ENCODE assay signal across 20 mouse cellular contexts in genomic region chr11:35598732-35599131, GRCm38 (mm10).
A peak's percentile ranks its signal among the peaks of the same experiment; 100 is the strongest.
DNase-seq lines count a peak whose midpoint lies in the region; ATAC-seq and TF ChIP-seq lines count a peak whose summit lies in the region.
"Had no signal": no experiment of that assay in that cellular context is flagged by ENCODE, and none has a peak within 500 bp of the region (broad histone marks: within the 10 kb centered on the region; RNA-seq: fewer than 3 reads in every experiment).

No protein-coding gene starts in this region.

- H3K9me3 ChIP-seq in hindbrain, embryonic 10.5 days, result no peaks in the 10 kb centered on the region
- H3K9me3 ChIP-seq in hindbrain, postnatal 0 days (ENCODE audit: low read length), result no peaks in the 10 kb centered on the region
- H3K9me3 ChIP-seq in hindbrain, embryonic 12.5 days (replicated peaks), result no peaks in the 10 kb centered on the region
- H3K9me3 ChIP-seq in hindbrain, embryonic 15.5 days, result no peaks in the 10 kb centered on the region
- H3K9me3 ChIP-seq: embryonic facial prominence, embryonic 12.5 days; heart, embryonic 12.5 days; megakaryocyte, embryonic 14.5 days had no signal

- no peak for TF ChIP-seq CTCF in hindbrain, postnatal 0 days (IDR thresholded peaks at IDR 0.05; ENCODE audit: low read depth)
- TF ChIP-seq CTCF in layer of hippocampus, adult 2 months (conservative IDR thresholded peaks at IDR 0.05), result no peak

- peaks cover 8% of the 10 kb centered on the region; the same call in 1 of the 2 replicates for H3K27me3 ChIP-seq in hindbrain, embryonic 10.5 days (ENCODE audit: insufficient read depth, poor library complexity, severe bottlenecking)
- H3K27me3 ChIP-seq in hindbrain, postnatal 0 days (ENCODE audit: insufficient read depth, low read length), result no peaks in the 10 kb centered on the region
- no peaks in the 10 kb centered on the region for H3K27me3 ChIP-seq in hindbrain, embryonic 12.5 days
- H3K27me3 ChIP-seq in hindbrain, embryonic 15.5 days, result no peaks in the 10 kb centered on the region
- H3K27me3 ChIP-seq: embryonic facial prominence, embryonic 12.5 days; heart, embryonic 12.5 days had no signal

- H3K9ac ChIP-seq in hindbrain, postnatal 0 days (replicated peaks; ENCODE audit: low read length), result no peak overlapping the region
- no peak overlapping the region for H3K9ac ChIP-seq in hindbrain, embryonic 12.5 days
- H3K9ac ChIP-seq in hindbrain, embryonic 15.5 days, result no peak overlapping the region
- H3K9ac ChIP-seq: embryonic facial prominence, embryonic 12.5 days; heart, embryonic 12.5 days had no signal

- H3K27ac ChIP-seq in hindbrain, embryonic 10.5 days, result peak overlapping the region; percentile 71
- H3K27ac ChIP-seq in hindbrain, postnatal 0 days, result no peak overlapping the region
- H3K27ac ChIP-seq in layer of hippocampus, adult 2 months, result no peak overlapping the region; the same call in 1 of the 2 replicates
- peak overlapping the region; percentile 45; the same call in 1 of the 2 replicates for H3K27ac ChIP-seq in hindbrain, embryonic 12.5 days
- H3K27ac ChIP-seq in hindbrain, embryonic 15.5 days (replicated peaks), result 0 out of 2 replicates have a peak overlapping the region, but pooled peaks have one; percentile 4
- H3K27ac ChIP-seq: embryonic facial prominence, embryonic 12.5 days had no signal

- no peak overlapping the region for H3K4me2 ChIP-seq in hindbrain, postnatal 0 days (ENCODE audit: low read depth, low read length)
- H3K4me2 ChIP-seq in hindbrain, embryonic 12.5 days (replicated peaks), result no peak overlapping the region
- no peak overlapping the region for H3K4me2 ChIP-seq in hindbrain, embryonic 15.5 days
- H3K4me2 ChIP-seq: embryonic facial prominence, embryonic 12.5 days; heart, embryonic 12.5 days had no signal

- DNase-seq in hindbrain, embryonic 10.5 days (ENCODE audit: low spot score), result no peak
- no peak for DNase-seq in hindbrain, postnatal 0 days (ENCODE audit: low spot score)
- DNase-seq in layer of hippocampus, adult 2 months (ENCODE audit: low spot score in 2 of 2), result peak; percentile 57 to 72
- DNase-seq in layer of hippocampus, postnatal 25 days (ENCODE audit: extremely low spot score in 1 of 2, low spot score in 1 of 2), result no peak
- no peak for DNase-seq in lung, adult 18-20 months
- DNase-seq: cerebellum, adult 8-10 months; gastrocnemius, postnatal 10 days; heart, adult 11 months; kidney, adult 9 months; left cerebral cortex, postnatal 4 days; liver; lung, postnatal 10 days; thymus, postnatal 36 days had no signal

- no peak for ATAC-seq in hindbrain, postnatal 0 days
- no peak for ATAC-seq in hindbrain, embryonic 12.5 days (ENCODE audit: low FRiP score)
- ATAC-seq in hindbrain, embryonic 15.5 days (ENCODE audit: low FRiP score, low read depth), result no peak
- ATAC-seq: forebrain, embryonic 16.5 days had no signal

- H3K4me1 ChIP-seq in hindbrain, embryonic 10.5 days (replicated peaks), result peaks cover 75% of the 10 kb centered on the region
- H3K4me1 ChIP-seq in hindbrain, postnatal 0 days (ENCODE audit: insufficient read depth, low read length), result peaks cover 20% of the 10 kb centered on the region; the same call in 1 of the 2 replicates
- H3K4me1 ChIP-seq in hindbrain, embryonic 12.5 days, result peaks cover 69% of the 10 kb centered on the region
- H3K4me1 ChIP-seq in hindbrain, embryonic 15.5 days (replicated peaks), result peaks cover 51% of the 10 kb centered on the region
- H3K4me1 ChIP-seq: megakaryocyte, embryonic 14.5 days had no signal

- peaks cover 53% of the 10 kb centered on the region for H3K36me3 ChIP-seq in hindbrain, embryonic 10.5 days
- H3K36me3 ChIP-seq in hindbrain, postnatal 0 days (ENCODE audit: insufficient read depth, low read length), result no peaks in the 10 kb centered on the region
- no peaks in the 10 kb centered on the region for H3K36me3 ChIP-seq in hindbrain, embryonic 12.5 days
- H3K36me3 ChIP-seq in hindbrain, embryonic 15.5 days, result no peaks in the 10 kb centered on the region
- H3K36me3 ChIP-seq: embryonic facial prominence, embryonic 12.5 days; heart, embryonic 12.5 days had no signal

- 29% methylated on average over 7 of the region's 7 CpGs for WGBS in hindbrain, embryonic 10.5 days
- 47% methylated on average over 7 of the region's 7 CpGs for WGBS in hindbrain, postnatal 0 days
- WGBS in hindbrain, embryonic 12.5 days, result 18% methylated on average over 7 of the region's 7 CpGs
- WGBS in hindbrain, embryonic 15.5 days, result 33% methylated on average over 7 of the region's 7 CpGs

- H3K4me3 ChIP-seq in hindbrain, embryonic 10.5 days, result no peak overlapping the region
- H3K4me3 ChIP-seq in hindbrain, postnatal 0 days (ENCODE audit: low read length), result no peak overlapping the region
- no peak overlapping the region for H3K4me3 ChIP-seq in layer of hippocampus, adult 2 months
- no peak overlapping the region for H3K4me3 ChIP-seq in hindbrain, embryonic 12.5 days
- no peak overlapping the region for H3K4me3 ChIP-seq in hindbrain, embryonic 15.5 days
- H3K4me3 ChIP-seq: embryonic facial prominence, embryonic 12.5 days; erythroblast, embryonic 14.5 days; heart, embryonic 12.5 days; megakaryocyte, embryonic 14.5 days had no signal

Comparison
In these comparisons a context has a peak if more than half of its experiments do, and no peak if none do; other contexts are left out.
1. DNase-seq: peak in layer of hippocampus, adult 2 months (2 of 2); none in hindbrain, embryonic 10.5 days (single experiment), hindbrain, postnatal 0 days (single experiment), layer of hippocampus, postnatal 25 days (0 of 2) and lung, adult 18-20 months (0 of 2).
2. H3K27ac ChIP-seq: peak in hindbrain, embryonic 10.5 days (single experiment), hindbrain, embryonic 12.5 days (single experiment) and hindbrain, embryonic 15.5 days (single experiment); none in hindbrain, postnatal 0 days (single experiment) and layer of hippocampus, adult 2 months (single experiment).